Mouse (Mus musculus) granulocyte monocyte progenitor cell, adult 5-6 weeks (primary cell): Measurements from ENCODE around the gene Hoxa3. TPM values are rescaled to one million over a fixed set of nuclear protein-coding genes. Genes with fewer than 3 reads are reported as not detected.

Experiments used
- ATAC-seq: replicated peaks from 2 replicates; pipeline ENCODE4 v1.8.0; 2016; ENCODE audit warnings: mild to moderate bottlenecking, moderate TSS enrichment, inconsistent platforms; ENCODE audit not compliant: poor library complexity, severe bottlenecking
- total RNA-seq, 2 experiments: library from RNA; stranded (forward) in 1 of 2; stranded (reverse) in 1 of 2; fragments of 200-712, 200-1000 nt in 1 of 2; fragments of >200 nt in 1 of 2; fragmentation: Nextera tagmentation in 1 of 2; gene quantifications; 2 replicates each; pipeline ENCODE4 v1.2.3; 2014 to 2017

Gene Hoxa3
- total RNA-seq, 2 experiments from 2014 or later: 1.7 TPM; not detected in 1

GRCm38 (mm10) chr6:52175864-52176263 is 37.3 kb downstream of the Hoxa3 start:
- ATAC-seq: no peak

DNA sequence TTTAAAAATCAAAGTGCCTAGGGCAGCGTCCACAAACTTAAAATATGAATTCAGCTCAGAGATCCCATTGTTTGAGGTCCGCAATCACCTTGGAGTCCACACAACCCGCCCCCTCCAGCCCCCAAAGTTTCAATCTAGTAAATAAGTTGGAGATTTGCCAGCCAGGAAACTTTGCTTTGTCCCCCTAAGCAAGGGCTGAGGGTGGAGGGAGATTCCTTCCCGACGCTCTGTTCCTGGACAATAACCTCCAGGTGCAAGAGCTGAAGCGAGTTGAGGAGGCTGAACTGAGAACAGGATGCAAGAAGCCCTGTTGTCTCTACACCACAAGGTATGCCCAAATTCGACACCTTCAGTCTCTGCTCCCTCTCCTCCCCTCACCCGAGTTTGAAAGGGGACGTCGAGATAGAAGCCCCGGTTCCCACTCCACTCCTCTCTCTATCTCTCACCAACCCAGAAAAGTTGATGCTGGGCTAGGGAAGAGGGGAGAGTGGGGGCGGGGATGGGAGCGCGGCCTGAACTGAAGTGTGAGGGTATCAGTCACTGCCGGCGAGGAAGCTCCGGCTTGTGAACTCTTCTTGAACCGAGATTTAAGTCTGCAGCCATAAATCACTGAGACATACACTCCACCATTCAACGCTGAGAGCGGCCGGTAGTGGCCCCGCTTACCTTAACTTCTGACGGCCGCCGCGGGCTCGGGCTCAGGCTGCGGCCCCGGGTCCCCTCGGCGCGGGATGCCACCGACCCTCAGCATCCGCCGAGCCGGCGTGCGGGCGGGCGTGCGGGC is 38.0 kb downstream of the Hoxa3 start:
- no peak for ATAC-seq

DNA sequence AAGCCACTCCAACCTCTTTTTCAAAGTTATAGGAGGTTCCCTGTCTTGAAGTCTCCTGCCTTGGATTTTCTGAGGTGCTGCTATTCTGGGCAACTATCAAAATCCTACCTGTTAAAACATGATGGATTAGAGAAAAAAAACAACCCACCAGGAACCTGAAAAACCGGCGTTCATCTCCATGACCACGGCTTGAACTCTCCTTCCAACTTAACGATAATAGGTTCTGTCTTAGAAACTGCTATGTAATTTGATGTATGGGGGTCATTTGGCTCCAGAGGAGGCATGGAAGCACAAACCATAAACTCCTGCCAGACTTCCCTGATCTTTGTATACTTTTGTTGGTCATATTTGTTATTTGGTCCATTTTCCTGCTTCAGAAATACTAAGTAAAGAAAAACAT is 39.5 kb downstream of the Hoxa3 start:
- no peak for ATAC-seq

DNA sequence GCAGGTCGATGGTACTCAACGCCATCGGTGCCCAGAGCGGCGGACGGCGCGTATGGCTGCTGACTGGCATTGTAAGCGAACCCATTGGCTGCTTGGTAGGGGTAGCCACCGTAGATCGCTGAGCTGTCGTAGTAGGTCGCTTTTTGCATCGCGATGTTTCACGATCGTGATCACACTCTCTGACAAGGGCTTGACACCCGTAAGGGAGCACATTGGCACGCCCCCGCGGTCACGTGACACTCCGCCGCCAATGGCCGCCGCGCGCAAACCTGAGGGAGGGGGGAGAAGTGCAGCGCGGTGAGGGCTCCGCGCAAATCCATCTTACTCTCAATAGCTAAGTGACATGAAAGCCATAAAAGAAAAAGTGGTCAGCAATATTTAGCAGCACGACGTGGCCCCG is 40.6 kb downstream of the Hoxa3 start:
- ATAC-seq: no peak

GRCm38 (mm10) chr6:52171938-52172337 is 41.2 kb downstream of the Hoxa3 start:
- no peak for ATAC-seq

- ATAC-seq: no peak
Measured at GRCm38 (mm10) chr6:52171331-52171730, 41.8 kb downstream of the Hoxa3 start.

DNA sequence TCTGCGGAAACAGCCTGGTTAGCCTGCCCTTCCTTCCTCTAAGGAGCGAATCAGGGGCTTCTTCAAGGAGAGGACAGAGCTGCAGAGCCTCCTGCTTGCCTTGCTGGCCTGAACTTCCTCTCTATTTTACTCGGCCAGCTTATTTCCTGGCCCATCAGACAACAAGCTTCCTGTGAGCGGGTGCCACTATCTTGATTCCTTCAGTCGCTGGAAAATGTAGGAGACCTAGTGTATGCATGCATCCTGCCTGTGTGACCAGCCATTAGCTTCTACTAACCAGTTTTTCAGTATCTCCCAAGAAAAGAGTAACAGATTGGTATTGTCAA is 42.3 kb downstream of the Hoxa3 start:
- no peak for ATAC-seq

DNA sequence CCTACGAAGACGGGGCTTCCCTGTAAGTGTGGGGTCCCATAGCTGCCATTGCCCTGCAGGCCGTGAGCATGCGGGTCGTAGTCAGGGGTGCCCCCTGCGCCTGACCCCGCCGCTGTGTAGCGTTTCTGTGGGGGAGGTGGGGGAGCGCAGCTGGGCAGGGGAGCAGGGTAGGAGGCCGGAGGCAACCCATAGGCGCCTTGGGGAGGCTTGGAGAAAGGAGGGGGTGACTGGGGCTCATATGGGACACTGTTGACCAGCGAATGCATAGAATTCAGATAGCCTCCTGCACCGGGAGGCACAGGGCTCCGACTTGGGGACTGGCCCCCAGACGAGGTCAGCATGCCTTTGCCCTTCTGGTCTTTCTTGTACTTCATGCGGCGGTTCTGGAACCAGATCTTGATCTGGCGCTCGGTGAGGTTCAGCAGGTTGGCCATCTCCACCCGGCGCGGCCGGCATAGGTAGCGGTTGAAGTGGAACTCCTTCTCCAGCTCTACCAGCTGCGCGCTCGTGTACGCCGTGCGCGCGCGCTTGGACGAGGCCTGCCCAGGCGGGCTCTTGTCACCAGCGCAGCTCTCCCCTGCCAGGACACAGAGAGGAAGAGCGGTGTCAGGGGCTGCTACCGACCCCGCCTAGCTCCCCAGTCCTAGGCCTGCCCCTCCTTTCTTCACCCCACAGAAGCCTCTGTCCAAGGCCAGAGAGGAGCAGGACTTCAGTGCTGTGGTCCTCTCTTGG is 42.8 kb downstream of the Hoxa3 start:
- ATAC-seq: no peak

DNA sequence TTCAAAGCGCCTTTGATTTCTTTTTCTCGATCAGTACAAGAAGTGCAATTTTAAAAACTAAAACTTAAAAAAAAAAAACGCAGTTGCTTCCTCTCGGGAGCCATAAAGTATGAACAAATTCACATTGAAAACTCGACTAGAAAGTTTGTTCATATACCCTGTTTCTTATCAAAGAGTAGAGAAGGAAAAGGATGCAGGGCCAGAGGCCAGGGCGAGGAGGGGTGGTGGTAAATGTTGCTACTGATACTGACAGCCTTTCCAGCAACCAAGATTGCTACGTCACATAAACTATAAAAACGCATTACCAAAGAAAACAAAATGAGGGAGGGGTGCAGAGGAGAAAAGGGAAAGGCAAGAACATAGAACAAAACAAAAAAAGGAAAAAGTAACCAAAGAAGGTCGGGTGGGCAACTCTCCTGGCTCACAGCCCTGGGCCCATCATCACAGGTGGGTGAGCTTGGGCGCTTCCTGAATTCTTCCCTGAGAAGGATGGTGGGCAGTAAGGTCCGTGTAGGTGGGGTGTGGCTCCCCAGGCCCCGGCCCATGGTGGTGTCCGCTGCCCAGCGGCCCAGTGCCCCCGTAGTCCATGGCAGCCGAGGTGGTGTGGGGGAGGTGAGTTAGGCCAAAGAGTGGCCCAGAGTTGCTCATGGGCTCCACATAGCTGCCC is 43.5 kb downstream of the Hoxa3 start:
- ATAC-seq: no peak

- ATAC-seq: no peak
Measured at GRCm38 (mm10) chr6:52168191-52169055, 44.7 kb downstream of the Hoxa3 start.

GRCm38 (mm10) chr6:52167736-52168161 is 45.4 kb downstream of the Hoxa3 start:
- no peak for ATAC-seq

DNA sequence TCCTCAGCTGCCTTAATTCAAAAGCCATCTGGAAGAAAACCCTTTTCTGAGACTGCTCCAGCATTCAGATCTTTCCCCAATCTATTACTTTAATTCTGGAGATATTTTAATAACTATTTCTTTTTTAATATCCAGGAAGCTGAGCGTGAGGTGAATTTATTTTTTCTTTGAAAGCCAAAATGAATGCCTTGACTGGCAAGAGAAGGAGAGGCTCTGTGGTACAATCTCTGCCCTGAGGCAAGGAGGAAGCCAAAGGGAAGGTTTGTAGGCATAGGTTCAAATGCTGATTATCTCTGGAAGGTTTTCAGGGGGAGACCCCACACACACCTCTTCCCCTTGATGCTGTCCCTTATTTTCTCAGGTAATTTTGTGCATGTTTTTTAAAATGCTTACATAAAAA is 46.0 kb downstream of the Hoxa3 start:
- ATAC-seq: no peak

DNA sequence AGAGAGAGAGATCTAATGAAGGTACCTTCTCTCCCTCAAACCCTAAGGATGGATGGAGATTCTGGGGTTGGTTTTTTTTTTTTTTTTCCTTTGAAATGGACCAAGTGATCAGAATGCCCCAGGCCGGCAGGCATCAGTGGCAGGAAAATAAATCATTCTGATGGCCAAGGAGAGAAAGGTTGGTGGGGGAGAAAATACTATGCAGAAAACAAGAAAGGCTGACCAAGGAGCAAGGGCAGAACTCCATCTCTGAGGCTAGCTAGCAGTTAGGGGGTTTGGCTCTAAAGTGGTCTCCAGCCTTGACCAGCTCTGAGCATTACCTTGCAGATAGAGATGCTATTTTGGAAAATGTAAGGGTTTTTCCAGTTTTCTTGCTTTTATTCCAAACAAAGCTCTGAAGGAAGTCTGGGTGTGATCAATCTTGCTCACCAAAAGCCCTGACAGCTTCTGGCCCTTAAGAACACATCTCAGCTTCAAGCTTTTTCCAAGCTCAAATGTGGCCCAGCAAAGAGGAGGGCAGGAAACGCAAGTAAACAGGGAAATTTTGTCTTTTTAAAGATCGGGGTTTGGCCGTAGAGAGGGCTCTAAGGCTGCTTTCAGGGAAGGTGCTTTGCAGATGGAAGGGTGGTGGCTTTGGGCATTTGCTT is 46.6 kb downstream of the Hoxa3 start:
- ATAC-seq: no peak

DNA sequence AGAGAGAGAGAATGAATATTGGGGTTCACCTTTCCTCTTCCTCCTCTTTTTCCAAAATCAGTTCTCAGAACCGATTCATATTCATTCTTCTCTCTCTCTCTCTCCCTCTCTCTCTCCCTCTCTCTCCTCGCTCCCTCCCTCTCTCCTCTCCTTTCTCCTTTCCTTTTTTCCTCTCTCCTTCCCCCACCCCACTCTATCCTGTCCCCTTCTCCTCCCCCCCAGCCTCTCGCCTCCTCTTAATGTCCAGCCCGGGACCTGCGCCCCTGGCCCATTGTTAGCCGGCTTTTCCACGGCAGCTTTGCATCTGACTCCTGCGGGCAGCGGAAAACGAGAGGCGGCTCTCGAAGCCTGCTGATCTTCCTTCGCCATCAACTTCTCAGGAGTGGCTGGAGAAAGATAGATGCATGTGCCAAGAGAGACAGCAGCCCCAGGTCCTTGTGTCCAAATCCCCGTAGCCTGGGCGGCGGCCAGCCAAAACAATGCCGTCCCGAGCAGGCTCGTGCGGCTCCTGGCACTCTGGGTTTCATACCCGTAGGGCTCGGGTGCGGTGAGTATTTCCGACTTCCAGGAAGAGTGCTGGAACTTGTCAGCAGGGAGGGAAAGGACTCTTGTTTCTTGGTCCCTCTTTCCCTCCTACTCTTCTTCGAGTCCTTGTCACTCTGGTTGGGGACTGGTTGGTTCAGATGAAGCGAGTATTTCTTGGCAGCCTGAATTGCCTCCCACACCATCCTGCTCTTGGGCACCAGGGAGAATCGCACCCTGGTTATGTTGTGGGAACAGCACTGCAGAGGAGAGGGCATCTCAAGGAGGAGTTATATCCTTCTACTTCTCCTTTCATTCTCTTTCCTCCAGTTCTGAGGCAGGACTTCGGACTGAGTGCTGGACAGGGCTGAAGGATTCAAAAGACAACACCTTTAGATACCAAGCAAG is 47.4 kb downstream of the Hoxa3 start:
- no peak for ATAC-seq

DNA sequence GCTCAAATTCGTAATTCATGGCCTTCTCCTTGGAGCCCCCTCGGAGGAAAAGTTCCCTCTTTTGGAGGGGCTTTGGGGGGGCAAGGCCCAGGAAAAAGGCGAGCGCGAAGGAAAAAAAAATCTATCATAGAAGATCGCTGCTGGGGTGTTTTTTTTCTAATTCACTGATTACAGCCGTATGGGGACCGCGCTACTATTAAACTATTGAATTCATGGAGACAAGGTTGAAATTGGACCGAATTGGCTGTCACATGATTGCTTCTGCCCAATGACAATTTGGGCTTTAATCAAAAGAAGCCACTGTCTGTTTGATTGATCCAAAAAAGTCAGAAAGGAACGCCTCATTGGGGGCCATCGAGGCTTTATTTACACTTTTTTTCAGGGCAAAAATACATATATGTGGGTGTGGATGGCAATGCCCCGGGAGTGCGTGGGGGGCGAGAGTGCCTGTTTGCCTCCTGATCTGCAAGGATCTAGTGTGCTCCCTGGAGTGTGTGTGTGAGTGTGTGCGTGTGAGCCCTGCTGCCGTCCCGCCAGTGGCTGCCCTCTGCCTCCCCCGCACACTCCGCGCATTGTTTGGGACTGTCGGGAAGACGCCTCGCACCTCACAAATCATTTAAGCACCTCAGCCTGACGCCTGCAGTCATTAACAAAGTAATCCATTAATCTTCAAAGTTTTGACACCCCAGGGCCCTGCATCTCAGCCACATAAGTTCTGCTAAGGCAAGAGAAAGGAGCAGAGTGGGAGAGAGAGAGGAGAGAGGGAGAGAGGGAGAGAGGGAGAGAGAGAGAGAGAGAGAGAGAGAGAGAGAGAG is 48.3 kb downstream of the Hoxa3 start, which contains the start of gene Hoxa2:
Gene Hoxa2, minus strand, starts transcription at position 206 of the 815 bp plus-strand sequence.
- no peak for ATAC-seq

- ATAC-seq: no peak
Measured at GRCm38 (mm10) chr6:52164051-52164625, 49.0 kb downstream of the Hoxa3 start.

GRCm38 (mm10) chr6:52163366-52164031 is 49.6 kb downstream of the Hoxa3 start:
- no peak for ATAC-seq
